Mouse (Mus musculus) lung, postnatal 0 days (tissue): ENCODE results near the gene Babam2.

ENCODE experiments used
- CTCF ChIP-seq: IDR thresholded peaks from 2 replicates; pipeline ENCODE4 v1.5.1; 2016; ENCODE audit warnings: antibody characterized with exemption, mild to moderate bottlenecking
- EP300 ChIP-seq: IDR thresholded peaks from 2 replicates; pipeline ENCODE4 v1.6.1; 2016; ENCODE audit warnings: antibody characterized with exemption, mild to moderate bottlenecking, control low read depth

GRCm38 (mm10) chr5:31949389-31949788 lies 251.9 kb downstream of the Babam2 start:
- no peak for TF ChIP-seq CTCF
- TF ChIP-seq EP300, result no peak
